Mouse (Mus musculus): ENCODE data around the gene Pus3. TPM values are rescaled to one million over a fixed set of nuclear protein-coding genes. Genes with fewer than 3 reads are reported as not detected.

Gene Pus3
- 30.6 TPM for total RNA-seq (2023)

DNA sequence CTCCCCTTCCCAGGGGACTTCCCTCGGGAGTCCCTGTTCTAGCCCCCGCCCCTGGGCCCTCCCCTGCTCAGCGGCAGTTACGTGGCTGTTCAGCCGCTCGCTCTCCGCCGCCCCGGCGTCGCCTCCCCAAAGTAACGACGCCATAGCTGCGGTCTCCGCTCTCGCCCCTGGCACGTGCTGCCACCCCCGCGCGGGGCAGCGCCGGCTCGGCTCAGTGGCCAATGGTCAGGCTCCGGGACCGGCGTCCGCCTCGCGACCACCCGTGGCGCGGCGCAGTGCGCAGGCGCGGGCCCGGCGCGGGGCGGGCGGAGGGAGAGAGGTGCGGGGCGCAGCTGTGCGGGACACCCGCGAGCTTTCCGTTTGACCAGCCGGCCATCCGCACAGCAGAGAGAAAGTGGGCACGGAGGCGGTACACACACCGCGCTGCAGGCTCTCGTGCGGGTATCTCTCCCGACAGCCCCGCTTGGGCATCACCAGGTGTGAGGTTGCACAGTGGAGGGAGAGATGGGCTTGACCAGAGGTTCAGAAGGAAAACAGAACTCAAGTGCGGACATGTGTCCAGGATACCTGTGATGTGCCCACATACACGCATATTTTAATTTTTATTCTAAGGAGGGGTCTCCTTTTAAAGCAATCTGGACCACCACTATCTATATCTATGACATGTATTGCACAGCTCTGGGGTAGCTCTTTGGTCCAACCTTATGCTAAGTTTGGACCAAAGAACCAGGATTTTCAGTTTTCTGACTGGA lies at the start of gene Pus3, which contains the start of gene Ddx25:
Pus3 (plus strand) TSS at position 339 of the 752 bp plus-strand sequence.
Ddx25 (minus strand) TSS at position 272 of the 752 bp plus-strand sequence.

DNA sequence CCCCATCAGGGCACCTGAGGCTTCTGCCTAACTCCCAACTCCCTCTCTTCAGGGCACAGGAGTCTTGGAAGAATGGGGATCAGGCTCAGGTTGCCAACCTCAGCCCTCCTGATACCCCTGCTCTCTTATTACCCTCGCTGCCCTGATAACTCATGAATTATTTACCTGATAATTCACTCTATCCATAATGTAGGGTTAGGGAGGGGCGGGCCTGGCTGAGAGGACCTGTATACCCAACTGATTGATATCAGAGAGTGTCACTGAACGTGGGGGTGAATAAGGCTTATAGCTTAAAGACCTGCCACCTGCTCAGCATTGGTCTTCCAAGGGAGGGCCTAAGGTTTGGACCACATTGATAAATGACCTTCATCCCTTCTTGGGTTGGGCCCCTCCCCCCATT lies 40.2 kb upstream of the Pus3 start, which contains the start of gene Gm1113:
Gm1113 (minus strand) TSS at position 101 of the 400 bp plus-strand sequence.

GRCm38 (mm10) chr9:35569571-35570534 lies 11.5 kb downstream of the Pus3 start, which contains the start of the genes Pate2 and Hyls1:
TSS of gene Pate2 (plus strand) at chr9:35570284.
TSS of gene Hyls1 (minus strand) at chr9:35570398.

GRCm38 (mm10) chr9:35611841-35612240 lies 53.4 kb downstream of the Pus3 start, which contains the start of gene Pate4:
TSS of gene Pate4 (minus strand) at chr9:35611941.

Other genes with a start within 250 kb of the Pus3 start
- gene Cdon, start 137.5 kb upstream of the Pus3 start, total RNA-seq (2023), result 24.1 TPM
- not detected for gene Gm1113, start 40.3 kb upstream of the Pus3 start, total RNA-seq (2023)
- gene Ddx25, start 67 bp upstream of the Pus3 start, total RNA-seq (2023), result 0.32 TPM
- gene Pate2, start 11.7 kb downstream of the Pus3 start, total RNA-seq (2023), result 0.32 TPM
- gene Hyls1, start 11.8 kb downstream of the Pus3 start, total RNA-seq (2023), result 9.1 TPM
- gene Pate4, start 53.3 kb downstream of the Pus3 start, total RNA-seq (2023), result not detected
- not detected for gene Pate3, start 89.6 kb downstream of the Pus3 start, total RNA-seq (2023)
- not detected for gene Pate1, start 128.8 kb downstream of the Pus3 start, total RNA-seq (2023)
- not detected for gene Gm17677, start 182.5 kb downstream of the Pus3 start, total RNA-seq (2023)
- not detected for gene Gm17727, start 219.5 kb downstream of the Pus3 start, total RNA-seq (2023)
- not detected for gene Gm27235, start 231.5 kb downstream of the Pus3 start, total RNA-seq (2023)
- not detected for gene D730048I06Rik, start 231.5 kb downstream of the Pus3 start, total RNA-seq (2023)

Data from CD4-positive naive resting alpha-beta T cell, adult 76 days (primary cell).